Mouse (Mus musculus) layer of hippocampus, adult 8-10 months (tissue): ENCODE measurements around the gene Ccdc173. TPM values are rescaled to one million over a fixed set of nuclear protein-coding genes. Genes with fewer than 3 reads are reported as not detected.

Experiments
- total RNA-seq, 4 experiments: library from RNA; stranded (reverse); gene quantifications; 2 replicates each; pipeline ENCODE4 v1.2.4; 2022

The Ccdc173 gene
- total RNA-seq, 4 experiments from 2014 or later = 2.2 to 3.3 (median 2.6) TPM

Other genes with a start within 250 kb of the Ccdc173 start
- 1 to 10 TPM in 1 of 4 experiments, under 1 TPM in 3; 0.45 to 1.0 (median 0.66) TPM for gene Lrp2, start 203.5 kb downstream of the Ccdc173 start, total RNA-seq
- 10 to 100 TPM; 26.4 to 33.3 (median 30.0) TPM for gene Bbs5, start 142.4 kb downstream of the Ccdc173 start, total RNA-seq
- under 1 TPM; 0.16 to 0.59 (median 0.38) TPM for gene Klhl41, start 119.5 kb downstream of the Ccdc173 start, total RNA-seq
- 10 to 100 TPM; 18.2 to 22.1 (median 19.8) TPM for gene Fastkd1, start 76.1 kb downstream of the Ccdc173 start, total RNA-seq
- gene Ppig, start 67.0 kb downstream of the Ccdc173 start, total RNA-seq = 10 to 100 TPM; 55.5 to 73.8 (median 70.1) TPM
- gene Phospho2, start within 50 bp of the Ccdc173 start, total RNA-seq = 10 to 100 TPM; 17.7 to 25.1 (median 22.9) TPM
- gene Klhl23, start 32.4 kb upstream of the Ccdc173 start, total RNA-seq = 10 to 100 TPM; 32.7 to 45.3 (median 36.6) TPM
- 100 to 1,000 TPM; 107 to 135 (median 129) TPM for gene Ssb, start 72.0 kb upstream of the Ccdc173 start, total RNA-seq
- 10 to 100 TPM; 12.9 to 17.8 (median 15.4) TPM for gene Mettl5, start 96.0 kb upstream of the Ccdc173 start, total RNA-seq
- 100 to 1,000 TPM; 108 to 133 (median 128) TPM for gene Ubr3, start 107.7 kb upstream of the Ccdc173 start, total RNA-seq
- gene Myo3b, start 249.6 kb upstream of the Ccdc173 start, total RNA-seq = under 1 TPM; 0.53 to 0.86 (median 0.73) TPM